Mouse (Mus musculus) midbrain, embryonic 15.5 days (tissue): Measurements from ENCODE around the gene Krtap4-1. TPM values are rescaled to one million over a fixed set of nuclear protein-coding genes. Genes with fewer than 3 reads are reported as not detected.
"Not testable (repeated sequence)": the region's sequence is repeated elsewhere in the genome, so short reads cannot be mapped to it uniquely, and the experiment has no call there.

Experiments
- ATAC-seq: fragments of 200-750 bp; cut with Nextera tagmentation; replicated peaks from 2 replicates; pipeline ENCODE4 v1.8.0; 2017; ENCODE audit warnings: moderate TSS enrichment
- H3K27ac ChIP-seq: fragments of 300-500 bp; sonication (generic); 2 replicates; pipeline ENCODE4 v1.5.1; 2015; ENCODE audit warnings: mild to moderate bottlenecking, inconsistent platforms
- H3K27me3 ChIP-seq: fragments of 300-500 bp; sonication (generic); replicated peaks from 2 replicates; pipeline ENCODE4 v1.6.1; 2015; ENCODE audit warnings: inconsistent platforms
- H3K36me3 ChIP-seq: fragments of 300-500 bp; sonication (generic); replicated peaks from 2 replicates; pipeline ENCODE4 v1.6.1; 2015; ENCODE audit warnings: inconsistent platforms
- H3K4me1 ChIP-seq: fragments of 300-500 bp; sonication (generic); 2 replicates; pipeline ENCODE4 v1.6.1; 2015; ENCODE audit warnings: inconsistent platforms
- H3K4me2 ChIP-seq: fragments of 300-500 bp; sonication (generic); 2 replicates; pipeline ENCODE4 v1.6.1; 2015; ENCODE audit warnings: inconsistent platforms, mild to moderate bottlenecking, moderate library complexity
- H3K4me3 ChIP-seq: fragments of 300-500 bp; sonication (generic); 2 replicates; pipeline ENCODE4 v1.5.1; 2015; ENCODE audit warnings: mild to moderate bottlenecking, inconsistent platforms
- H3K9ac ChIP-seq: fragments of 300-500 bp; sonication (generic); 2 replicates; pipeline ENCODE4 v1.6.1; 2015; ENCODE audit warnings: mild to moderate bottlenecking, inconsistent platforms
- H3K9me3 ChIP-seq: fragments of 300-500 bp; sonication (generic); 2 replicates; pipeline ENCODE4 v1.6.1; 2016; ENCODE audit warnings: inconsistent platforms
- WGBS: fragments of 180-500 bp; shearing (Covaris S2); methylation state at CpG from one replicate; pipeline ENCODE4 v1.1.7; 2015; ENCODE audit warnings: mixed read lengths; 5-methylcytosine and 5-hydroxymethylcytosine counted together
- polyA plus RNA-seq: library from polyadenylated mRNA; unstranded; fragments of >200 nt; fragmentation: Nextera tagmentation; extraction: Ambion mirVana; gene quantifications from 2 replicates; pipeline ENCODE4 v1.2.1, GENCODE M21; 2015

Gene Krtap4-1
- not detected in 2 replicates for polyA plus RNA-seq

DNA sequence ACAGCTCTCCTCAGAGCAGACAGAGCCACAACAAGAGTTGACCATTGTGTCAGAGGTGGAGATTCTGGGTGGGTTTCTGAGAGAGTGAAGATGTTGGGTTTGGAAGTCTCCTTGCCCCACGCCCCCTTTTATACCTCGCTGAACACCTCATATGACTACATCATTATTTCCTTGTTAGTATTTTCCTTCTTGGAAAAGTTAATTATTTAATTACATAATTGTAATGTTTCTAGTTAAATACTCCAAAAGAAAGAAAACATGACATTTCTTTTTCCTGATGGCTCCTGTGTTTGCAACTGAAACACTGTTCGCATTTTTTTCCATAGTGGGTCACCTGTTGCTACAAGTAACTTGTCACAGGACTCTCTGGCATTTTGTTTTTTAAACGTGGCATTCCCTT lies at the start of gene Krtap4-1:
Krtap4-1 (minus strand) TSS at position 101 of the 400 bp plus-strand sequence.
- Histone ChIP-seq H3K27ac (no peak within 1 kb of the TSS), H3K4me2 (no peak within 1 kb of the TSS), H3K27me3 (no peaks in the 10 kb centered on the region), H3K36me3 (no peaks in the 10 kb centered on the region), H3K4me3 (no peak within 1 kb of the TSS), H3K9me3 (no peaks in the 10 kb centered on the region), H3K9ac (no peak within 1 kb of the TSS), H3K4me1 (no peaks in the 10 kb centered on the region)
- ATAC-seq, result no peak
- 82% methylated on average over 4 of the region's 4 CpGs for WGBS

DNA sequence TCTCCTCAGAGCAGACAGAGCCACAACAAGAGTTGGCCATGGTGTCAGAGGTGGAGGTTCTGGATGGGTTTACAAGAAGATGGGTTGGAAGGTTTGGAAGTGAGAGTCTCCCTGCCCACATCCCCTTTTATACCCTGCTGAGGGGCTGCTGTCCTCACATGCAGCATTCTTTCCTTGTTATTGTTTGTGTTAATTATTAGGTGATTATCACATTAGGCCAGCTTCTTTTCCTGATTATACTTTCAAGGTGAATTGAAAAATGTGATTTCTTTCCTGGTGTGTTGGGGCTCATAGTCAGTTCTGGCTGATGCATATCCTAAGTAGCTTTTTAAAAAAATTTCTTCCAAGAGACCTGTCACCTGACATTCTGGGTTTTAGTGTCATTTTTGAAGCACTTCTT lies 37.8 kb upstream of the Krtap4-1 start, which contains the start of gene Krtap4-6:
Krtap4-6 (minus strand) TSS at position 101 of the 400 bp plus-strand sequence.
- Histone ChIP-seq H3K4me3 (no peak within 1 kb of the TSS), H3K4me1 (no peaks in the 10 kb centered on the region), H3K9me3 (no peaks in the 10 kb centered on the region), H3K27ac (no peak within 1 kb of the TSS), H3K9ac (no peak within 1 kb of the TSS), H3K27me3 (no peaks in the 10 kb centered on the region), H3K4me2 (no peak within 1 kb of the TSS), H3K36me3 (no peaks in the 10 kb centered on the region)
- no peak for ATAC-seq

DNA sequence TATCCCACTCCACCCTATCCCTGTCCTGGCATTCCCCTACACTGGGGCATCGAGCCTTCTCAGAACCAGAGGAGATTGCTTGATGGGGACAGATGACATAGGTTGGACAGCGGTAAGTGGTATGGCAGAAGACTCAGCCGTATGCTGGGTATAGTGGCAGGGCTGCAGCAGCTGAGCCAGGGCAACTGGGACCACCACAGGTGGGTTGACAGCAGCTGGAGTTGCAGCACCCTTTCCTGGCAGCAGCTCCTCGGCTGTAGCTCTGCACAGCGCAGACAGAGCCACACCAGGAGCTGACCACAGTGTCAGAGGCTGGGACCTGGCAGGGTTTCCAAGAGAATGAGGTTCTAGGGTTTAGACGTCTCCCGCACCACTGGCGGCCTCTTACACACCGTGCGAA lies 34.8 kb upstream of the Krtap4-1 start:
- Histone ChIP-seq H3K9ac (no peak overlapping the region), H3K4me2 (no peak overlapping the region), H3K27me3 (no peaks in the 10 kb centered on the region), H3K4me1 (no peaks in the 10 kb centered on the region), H3K9me3 (no peaks in the 10 kb centered on the region), H3K4me3 (no peak overlapping the region), H3K36me3 (no peaks in the 10 kb centered on the region), H3K27ac (no peak overlapping the region)
- no peak for ATAC-seq
- 88% methylated on average over 10 of the region's 10 CpGs for WGBS

DNA sequence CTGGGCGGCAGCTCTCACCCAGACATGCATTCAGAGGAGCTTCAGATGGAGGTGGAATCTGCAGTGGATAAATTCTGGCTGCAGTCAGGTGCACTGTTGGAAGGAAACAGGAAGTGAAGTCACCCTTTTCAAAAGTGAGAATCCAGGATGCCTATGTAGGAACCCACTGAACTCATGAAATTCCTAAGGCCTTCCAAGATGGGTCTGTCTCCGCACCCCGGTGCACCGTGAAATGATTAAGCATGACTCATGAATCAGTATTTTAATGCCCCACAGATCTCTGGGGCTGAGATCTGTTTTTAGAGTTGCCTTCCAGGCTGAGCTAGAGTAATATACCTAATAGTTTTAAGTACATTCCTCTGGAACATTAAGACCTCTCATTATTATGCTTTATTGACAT lies 31.2 kb upstream of the Krtap4-1 start:
- H3K9me3 ChIP-seq, result no peaks in the 10 kb centered on the region
- H3K4me1 ChIP-seq, result no peaks in the 10 kb centered on the region
- WGBS, result 89% methylated on average over 4 of the region's 4 CpGs
- H3K4me3 ChIP-seq, result no peak overlapping the region
- H3K4me2 ChIP-seq, result no peak overlapping the region
- H3K27me3 ChIP-seq, result no peaks in the 10 kb centered on the region
- no peak overlapping the region for H3K27ac ChIP-seq
- no peaks in the 10 kb centered on the region for H3K36me3 ChIP-seq
- H3K9ac ChIP-seq, result no peak overlapping the region
- no peak for ATAC-seq

DNA sequence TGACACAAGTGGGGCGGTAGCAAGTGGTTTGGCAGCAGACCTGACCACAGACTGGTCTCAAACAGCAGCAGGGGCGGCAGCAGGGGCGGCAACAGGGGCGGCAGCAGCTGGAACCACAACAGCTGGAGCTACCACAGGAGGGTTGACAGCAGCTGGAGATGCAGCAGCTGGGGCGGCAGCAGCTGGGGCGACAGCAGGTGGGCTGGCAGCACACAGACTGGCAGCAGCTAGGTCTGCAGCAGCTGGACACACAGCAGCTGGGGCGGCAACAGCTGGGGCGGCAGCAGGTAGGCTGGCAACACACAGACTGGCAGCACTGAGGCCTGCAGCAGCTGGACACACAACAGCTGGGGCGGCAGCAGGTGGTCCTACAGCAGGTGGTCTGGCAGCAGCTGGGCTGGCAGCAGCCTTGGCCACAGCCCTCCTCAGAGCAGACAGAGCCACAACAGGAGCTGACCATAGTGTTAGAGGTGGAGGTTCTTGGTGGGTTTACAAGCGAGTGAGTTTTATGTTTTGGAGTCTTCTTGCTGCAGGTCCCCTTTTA lies 30.5 kb upstream of the Krtap4-1 start, which contains the start of gene Gm11563:
Gm11563 (minus strand) TSS at position 494 of the 544 bp plus-strand sequence.
- H3K4me2 ChIP-seq, H3K9me3 ChIP-seq, H3K27me3 ChIP-seq, H3K27ac ChIP-seq, H3K9ac ChIP-seq, H3K4me1 ChIP-seq, H3K4me3 ChIP-seq, ATAC-seq, H3K36me3 ChIP-seq: not testable (repeated sequence)
- WGBS, result 68% methylated on average over 10 of the region's 10 CpGs

DNA sequence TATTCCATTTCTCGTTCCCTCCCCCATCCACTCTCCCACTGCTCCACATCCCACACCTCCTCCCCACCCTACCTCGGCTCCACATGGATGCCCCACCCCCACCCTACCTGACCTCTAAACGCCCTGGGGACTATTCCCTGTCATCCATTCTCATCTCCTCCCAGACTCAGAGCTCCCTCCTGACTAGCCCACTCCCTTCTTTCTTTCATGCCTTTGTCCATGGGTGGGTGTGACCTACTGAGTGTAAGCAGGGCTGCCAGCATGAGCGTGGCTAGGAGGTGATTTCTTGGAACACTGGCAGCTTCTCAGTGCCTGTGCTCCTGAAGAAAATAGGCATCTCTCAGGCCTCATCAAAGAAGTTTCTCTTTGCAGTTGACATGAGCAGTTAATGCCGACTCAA lies 29.0 kb upstream of the Krtap4-1 start:
- no peak for ATAC-seq
- WGBS, result 55% methylated on average over 5 of the region's 5 CpGs
- no peak overlapping the region for H3K4me2 ChIP-seq
- H3K36me3 ChIP-seq, result no peaks in the 10 kb centered on the region
- H3K9ac ChIP-seq, result no peak overlapping the region
- H3K27me3 ChIP-seq, result no peaks in the 10 kb centered on the region
- H3K9me3 ChIP-seq, result no peaks in the 10 kb centered on the region
- H3K4me1 ChIP-seq, result no peaks in the 10 kb centered on the region
- H3K4me3 ChIP-seq, result no peak overlapping the region
- H3K27ac ChIP-seq, result no peak overlapping the region

DNA sequence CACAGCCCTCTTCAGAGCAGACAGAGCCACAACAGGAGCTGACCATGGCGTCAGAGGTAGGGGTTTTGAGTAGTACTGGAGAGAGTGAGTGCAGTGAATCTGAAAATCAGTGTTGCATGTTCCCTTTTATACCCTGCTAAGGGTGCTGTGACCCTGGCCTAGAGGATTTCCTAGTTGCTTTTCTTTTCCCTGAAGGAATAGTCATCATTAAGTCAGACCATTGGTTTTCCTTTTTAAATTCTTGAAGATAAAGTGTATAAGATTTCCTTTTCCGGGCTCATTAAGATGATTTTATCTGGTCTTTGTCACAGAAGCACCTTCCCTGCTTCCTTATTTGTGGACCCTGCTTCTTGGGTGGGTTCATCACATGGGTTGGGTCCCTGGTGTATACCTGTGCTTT lies 22.1 kb upstream of the Krtap4-1 start, which contains the start of gene Gm11555:
Gm11555 (minus strand) TSS at position 101 of the 400 bp plus-strand sequence.
- no peak within 1 kb of the TSS for H3K27ac ChIP-seq
- H3K4me3 ChIP-seq, result no peak within 1 kb of the TSS
- H3K4me1 ChIP-seq, result no peaks in the 10 kb centered on the region
- ATAC-seq, result no peak
- H3K36me3 ChIP-seq, result no peaks in the 10 kb centered on the region
- no peak within 1 kb of the TSS for H3K4me2 ChIP-seq
- H3K9me3 ChIP-seq, result no peaks in the 10 kb centered on the region
- WGBS, result 81% methylated on average over 2 of the region's 2 CpGs
- H3K27me3 ChIP-seq, result no peaks in the 10 kb centered on the region
- no peak within 1 kb of the TSS for H3K9ac ChIP-seq

DNA sequence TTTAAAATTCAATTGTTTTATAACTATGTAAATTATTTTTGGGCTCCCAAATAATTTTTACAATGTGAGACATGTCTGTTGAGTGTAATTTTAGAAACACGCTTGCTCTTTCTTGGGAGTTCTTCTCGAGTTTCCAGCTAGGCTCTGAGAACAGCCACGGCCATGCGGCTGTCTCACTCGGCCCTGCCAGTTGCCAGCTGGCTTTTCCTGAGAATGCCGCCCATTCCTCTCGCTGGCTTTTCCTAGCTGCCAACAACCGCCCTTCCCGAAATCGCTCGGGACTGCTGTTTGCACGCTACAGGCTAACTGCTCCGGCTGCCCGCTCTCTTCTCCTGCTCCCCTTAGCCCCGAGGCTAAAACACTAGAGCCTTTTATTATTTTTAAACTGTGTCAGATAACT lies 18.4 kb upstream of the Krtap4-1 start:
- Histone ChIP-seq H3K4me3 (no peak overlapping the region), H3K9ac (no peak overlapping the region), H3K36me3 (no peaks in the 10 kb centered on the region), H3K27ac (no peak overlapping the region), H3K27me3 (no peaks in the 10 kb centered on the region), H3K9me3 (no peaks in the 10 kb centered on the region), H3K4me2 (no peak overlapping the region), H3K4me1 (no peaks in the 10 kb centered on the region)
- ATAC-seq, result no peak
- 91% methylated on average over 15 of the region's 15 CpGs for WGBS

DNA sequence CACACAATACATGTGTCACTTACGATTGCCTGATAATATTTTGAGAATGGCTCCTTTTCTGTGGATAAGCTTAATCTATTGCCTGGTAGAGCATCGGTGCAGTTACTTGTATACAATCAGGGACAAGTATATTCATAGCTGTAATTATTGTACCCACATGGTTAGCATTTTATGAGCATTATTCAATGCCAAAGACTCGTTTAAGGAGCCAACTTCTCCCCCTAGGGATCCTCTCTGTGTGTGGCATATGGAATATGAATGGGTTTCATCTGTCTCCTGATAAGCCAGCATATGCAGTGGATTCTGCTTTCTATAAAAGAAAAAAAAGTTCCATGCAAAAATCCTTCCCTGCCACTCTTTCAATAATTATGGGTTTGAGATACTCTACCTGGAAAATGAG lies 16.3 kb upstream of the Krtap4-1 start:
- no peak overlapping the region for H3K4me2 ChIP-seq
- WGBS, result 70% methylated on average over 3 of the region's 3 CpGs
- H3K9me3 ChIP-seq, result no peaks in the 10 kb centered on the region
- ATAC-seq, result no peak
- H3K27ac ChIP-seq, result no peak overlapping the region
- no peaks in the 10 kb centered on the region for H3K27me3 ChIP-seq
- H3K4me1 ChIP-seq, result no peaks in the 10 kb centered on the region
- no peaks in the 10 kb centered on the region for H3K36me3 ChIP-seq
- no peak overlapping the region for H3K9ac ChIP-seq
- no peak overlapping the region for H3K4me3 ChIP-seq

DNA sequence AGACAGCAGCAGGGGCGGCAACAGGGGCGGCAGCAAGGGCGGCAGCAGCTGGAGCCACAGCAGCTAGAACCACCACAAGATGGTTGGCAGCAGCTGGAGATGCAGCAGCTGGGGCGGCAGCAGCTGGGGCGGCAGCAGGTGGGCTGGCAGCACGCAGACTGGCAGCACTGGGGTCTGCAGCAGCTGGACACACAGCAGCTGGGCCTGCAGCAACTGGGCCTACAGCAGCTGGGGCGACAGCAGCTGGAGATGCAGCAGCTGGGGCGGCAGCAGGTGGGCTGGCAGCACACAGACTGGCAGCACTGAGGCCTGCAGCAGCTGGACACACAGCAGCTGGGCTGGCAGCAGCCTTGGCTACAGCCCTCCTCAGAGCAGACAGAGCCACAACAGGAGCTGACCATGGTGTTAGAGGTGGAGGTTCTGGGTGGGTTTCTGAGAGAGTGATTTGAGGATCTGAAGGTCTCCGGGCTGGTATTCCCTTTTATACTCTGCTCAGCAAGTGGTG lies 15.6 kb upstream of the Krtap4-1 start, which contains the start of gene Krtap4-7:
Krtap4-7 (minus strand) TSS at position 455 of the 505 bp plus-strand sequence.
- not testable (repeated sequence) for H3K27me3 ChIP-seq, H3K4me3 ChIP-seq, H3K4me2 ChIP-seq, H3K9ac ChIP-seq, H3K27ac ChIP-seq, H3K9me3 ChIP-seq, H3K4me1 ChIP-seq, H3K36me3 ChIP-seq, ATAC-seq
- WGBS, result 89% methylated on average over 9 of the region's 9 CpGs

DNA sequence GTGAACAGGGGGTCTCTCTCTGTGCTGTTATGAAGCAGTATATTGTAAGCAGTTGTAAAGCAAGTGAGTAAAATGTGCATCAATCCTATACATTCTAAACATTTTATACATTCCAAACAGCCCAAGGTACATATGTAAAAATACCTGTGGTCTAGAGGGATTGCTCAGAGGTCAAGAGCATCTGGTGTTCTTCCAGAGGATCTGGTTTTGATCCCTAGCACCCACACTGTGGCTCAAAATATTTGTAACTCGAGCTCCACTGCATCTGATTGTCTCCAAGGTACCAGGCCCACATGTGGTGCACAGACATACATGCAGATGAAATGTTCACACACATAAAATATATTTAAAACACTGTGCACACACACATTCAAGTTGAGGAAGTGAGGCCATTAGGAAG lies 12.9 kb upstream of the Krtap4-1 start:
- 55% methylated on average over 1 of the region's 1 CpGs for WGBS
- Histone ChIP-seq H3K9ac (no peak overlapping the region), H3K36me3 (no peaks in the 10 kb centered on the region), H3K9me3 (no peaks in the 10 kb centered on the region), H3K27ac (no peak overlapping the region), H3K4me2 (no peak overlapping the region), H3K4me3 (no peak overlapping the region), H3K27me3 (no peaks in the 10 kb centered on the region), H3K4me1 (no peaks in the 10 kb centered on the region)
- ATAC-seq, result no peak

DNA sequence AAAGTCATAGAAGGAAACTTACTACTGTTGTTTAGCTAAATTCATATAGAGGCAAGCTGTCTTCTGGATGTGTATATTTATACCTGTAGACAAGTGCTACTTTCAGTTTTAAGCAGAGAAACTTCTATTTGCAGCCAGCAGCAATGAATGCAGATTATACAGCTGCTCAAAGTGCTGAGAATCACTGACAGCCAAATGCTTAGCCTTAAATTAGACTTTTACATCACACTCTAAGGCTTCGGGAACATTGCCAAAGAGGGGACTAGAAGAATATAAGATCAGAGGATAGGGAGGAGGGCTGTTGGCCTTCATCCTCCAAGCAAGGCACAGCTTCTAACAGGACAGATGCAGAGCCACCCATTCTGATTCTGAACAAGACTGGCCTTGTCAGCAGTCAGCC lies 9.0 kb upstream of the Krtap4-1 start:
- no peaks in the 10 kb centered on the region for H3K27me3 ChIP-seq
- no peak for ATAC-seq
- H3K4me3 ChIP-seq, result no peak overlapping the region
- H3K27ac ChIP-seq, result no peak overlapping the region
- no peak overlapping the region for H3K4me2 ChIP-seq
- H3K4me1 ChIP-seq, result 0 out of 2 replicates have a peak, but pooled peaks cover 5% of the 10 kb centered on the region
- H3K36me3 ChIP-seq, result no peaks in the 10 kb centered on the region
- no peaks in the 10 kb centered on the region for H3K9me3 ChIP-seq
- H3K9ac ChIP-seq, result no peak overlapping the region
- 73% methylated on average over 1 of the region's 1 CpGs for WGBS

DNA sequence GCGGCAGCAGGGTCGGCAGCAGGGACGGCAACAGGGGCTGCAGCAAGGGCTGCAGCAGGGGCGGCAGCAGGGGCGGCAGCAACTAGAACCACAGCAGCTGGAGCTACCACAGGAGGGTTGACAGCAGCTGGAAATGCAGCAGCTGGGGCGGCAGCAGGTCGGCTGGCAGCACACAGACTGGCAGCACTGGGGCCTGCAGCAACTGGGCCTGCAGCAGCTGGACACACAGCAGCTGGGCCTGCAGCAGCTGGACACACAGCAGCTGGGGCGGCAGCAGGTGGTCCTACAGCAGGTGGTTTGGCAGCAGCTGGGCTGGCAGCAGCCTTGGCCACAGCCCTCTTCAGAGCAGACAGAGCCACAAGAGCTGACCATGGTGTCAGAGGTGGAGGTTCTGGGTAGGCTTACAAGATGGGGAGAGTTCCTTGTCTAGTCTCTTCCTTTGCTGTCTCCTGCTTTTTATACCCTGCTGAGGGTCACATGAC lies 6.7 kb upstream of the Krtap4-1 start, which contains the start of gene Krtap4-2:
Krtap4-2 (minus strand) TSS at position 432 of the 482 bp plus-strand sequence.
- H3K36me3 ChIP-seq, result no peaks in the 10 kb centered on the region
- 42% methylated on average over 8 of the region's 8 CpGs for WGBS
- H3K4me1 ChIP-seq, result 0 out of 2 replicates have a peak, but pooled peaks cover 5% of the 10 kb centered on the region
- H3K9ac ChIP-seq, result no peak within 1 kb of the TSS
- no peak within 1 kb of the TSS for H3K4me2 ChIP-seq
- no peak within 1 kb of the TSS for H3K27ac ChIP-seq
- no peak within 1 kb of the TSS for H3K4me3 ChIP-seq
- H3K9me3 ChIP-seq, result no peaks in the 10 kb centered on the region
- H3K27me3 ChIP-seq, result no peaks in the 10 kb centered on the region
- no peak for ATAC-seq
